Mouse (Mus musculus): ENCODE data around the gene Ubqln3.

Ubqln3 gene

DNA sequence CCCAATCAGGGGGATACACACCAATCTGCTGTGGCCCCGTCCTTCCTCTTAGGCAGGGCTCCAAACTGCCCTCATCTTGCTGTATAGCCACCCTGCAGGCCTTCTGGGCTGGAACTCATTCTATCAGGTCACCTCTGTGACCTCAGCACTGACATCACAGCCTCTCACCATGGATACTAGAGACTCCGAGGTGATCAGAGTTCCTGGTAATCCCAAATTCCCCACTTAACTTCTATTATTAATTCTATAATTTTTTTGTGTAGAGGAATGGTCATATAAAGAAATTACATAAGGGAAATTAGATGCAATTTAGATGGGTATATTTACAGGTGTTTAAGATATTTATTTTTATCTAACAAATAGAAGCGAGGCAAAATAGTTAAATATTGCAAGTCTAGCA, at the start of gene Ubqln3:
Gene Ubqln3 (minus strand): TSS at position 101 of the 400 bp plus-strand sequence.
- DNase-seq (ENCODE audit: low read depth, low spot score), result no peak

DNA sequence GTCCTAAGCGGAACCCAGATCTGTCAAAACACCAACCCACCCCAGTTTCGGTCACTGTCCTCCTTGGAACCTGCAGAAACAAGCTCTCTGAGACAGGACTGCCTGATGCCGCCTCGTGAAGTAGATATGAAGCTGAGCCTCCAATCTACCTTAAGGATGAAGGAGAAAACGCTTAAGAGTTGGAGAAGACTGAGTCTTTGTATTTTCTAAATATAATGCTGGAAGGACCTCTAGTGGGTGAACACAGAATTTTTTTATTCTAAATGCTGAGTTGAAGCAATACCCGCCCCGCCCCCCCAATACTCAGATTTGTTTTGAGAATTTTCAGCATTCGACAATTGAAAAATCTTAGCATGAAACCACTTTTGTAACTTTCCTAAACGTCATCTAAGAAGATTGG, 48.2 kb upstream of the Ubqln3 start:
- DNase-seq (ENCODE audit: low read depth, low spot score), result no peak

DNA sequence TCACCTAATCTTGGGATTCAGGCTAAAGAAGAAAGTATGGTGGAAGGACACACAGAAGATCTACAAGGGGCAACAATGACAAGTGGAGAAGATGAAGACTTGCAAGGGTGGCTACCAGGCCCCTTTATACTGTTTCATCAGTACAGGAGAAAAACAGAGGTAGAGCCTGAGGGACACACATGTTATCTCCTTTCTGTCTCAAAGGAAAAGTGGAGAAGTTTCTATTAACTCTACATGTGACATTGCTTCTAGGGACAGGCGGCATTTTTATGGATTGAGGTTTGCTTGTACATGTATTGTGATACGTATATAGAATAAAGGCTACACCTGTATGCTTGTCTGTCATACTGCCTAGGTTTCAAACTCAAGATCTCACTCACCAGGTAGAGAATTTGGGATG, 40.2 kb upstream of the Ubqln3 start, which contains the start of gene Olfr648:
Gene Olfr648 (minus strand): TSS at position 101 of the 400 bp plus-strand sequence.
- DNase-seq (ENCODE audit: low read depth, low spot score), result no peak

DNA sequence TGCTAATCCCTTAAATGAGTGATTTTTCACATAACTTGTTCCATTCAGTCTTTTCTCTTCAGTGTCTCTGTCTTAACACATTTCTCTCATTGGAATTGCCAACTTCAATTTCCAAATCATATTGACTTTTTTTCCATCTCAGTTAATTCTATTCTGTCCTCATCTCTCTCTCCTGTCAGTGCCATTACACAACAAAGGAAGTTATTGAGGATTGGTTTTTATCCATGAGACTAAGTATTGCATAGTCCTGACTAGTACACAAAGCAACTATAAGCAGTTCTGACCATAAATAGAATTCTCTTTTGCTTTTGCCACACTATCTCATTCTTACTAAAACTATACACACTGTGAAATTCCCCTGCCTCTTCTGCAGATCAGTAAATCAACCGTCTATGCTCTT, 36.0 kb upstream of the Ubqln3 start:
- no peak for DNase-seq (ENCODE audit: low read depth, low spot score)

DNA sequence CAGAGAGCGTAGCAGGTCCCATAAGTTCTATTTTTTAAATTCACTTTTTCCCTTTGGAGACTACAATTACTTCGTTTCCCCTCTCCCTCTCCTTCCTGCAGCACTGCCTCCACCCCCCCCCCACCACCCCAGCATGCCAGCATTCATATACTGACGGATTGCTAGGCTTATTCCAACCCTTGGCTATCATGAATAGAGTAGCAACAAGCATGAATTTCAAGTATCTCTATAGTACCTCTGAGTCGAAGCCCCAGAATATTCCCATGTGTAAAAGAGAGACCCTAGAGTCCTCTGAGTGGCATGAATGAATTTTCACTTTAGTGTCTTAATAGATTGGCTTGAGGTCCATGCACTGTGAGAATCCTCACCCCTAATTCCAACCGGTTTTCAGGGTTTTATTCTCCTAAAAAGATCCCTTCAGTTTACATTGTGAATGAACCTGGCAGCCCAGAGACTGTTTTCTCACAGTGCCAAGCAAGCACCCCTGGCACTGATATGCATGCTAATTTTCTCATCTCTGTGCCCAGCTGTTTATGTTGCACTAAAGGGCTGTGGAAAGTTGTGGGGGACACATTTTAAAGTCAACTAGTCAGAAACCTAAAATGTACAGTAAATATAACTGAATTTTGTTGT, 35.5 kb upstream of the Ubqln3 start:
- no peak for DNase-seq (ENCODE audit: low read depth, low spot score)

DNA sequence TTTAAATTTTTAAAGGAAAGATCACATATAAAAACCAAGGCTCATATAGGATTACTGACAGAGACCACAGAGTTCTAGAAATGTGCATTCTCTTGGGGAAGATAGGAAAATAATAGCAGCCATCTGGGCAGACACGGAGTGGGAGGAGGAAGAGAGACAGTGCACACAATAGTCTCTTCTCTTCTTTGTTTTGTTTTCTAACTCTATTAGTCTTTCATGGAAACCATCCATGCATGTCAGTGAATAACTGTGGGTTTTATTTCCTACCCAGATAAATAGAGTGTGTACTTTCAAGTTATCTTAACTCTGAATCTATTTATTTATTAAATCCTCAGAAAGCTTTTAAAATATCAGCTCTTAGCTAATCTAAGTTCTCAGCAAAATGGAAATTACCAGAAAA, 32.0 kb upstream of the Ubqln3 start:
- DNase-seq (ENCODE audit: low read depth, low spot score), result no peak

DNA sequence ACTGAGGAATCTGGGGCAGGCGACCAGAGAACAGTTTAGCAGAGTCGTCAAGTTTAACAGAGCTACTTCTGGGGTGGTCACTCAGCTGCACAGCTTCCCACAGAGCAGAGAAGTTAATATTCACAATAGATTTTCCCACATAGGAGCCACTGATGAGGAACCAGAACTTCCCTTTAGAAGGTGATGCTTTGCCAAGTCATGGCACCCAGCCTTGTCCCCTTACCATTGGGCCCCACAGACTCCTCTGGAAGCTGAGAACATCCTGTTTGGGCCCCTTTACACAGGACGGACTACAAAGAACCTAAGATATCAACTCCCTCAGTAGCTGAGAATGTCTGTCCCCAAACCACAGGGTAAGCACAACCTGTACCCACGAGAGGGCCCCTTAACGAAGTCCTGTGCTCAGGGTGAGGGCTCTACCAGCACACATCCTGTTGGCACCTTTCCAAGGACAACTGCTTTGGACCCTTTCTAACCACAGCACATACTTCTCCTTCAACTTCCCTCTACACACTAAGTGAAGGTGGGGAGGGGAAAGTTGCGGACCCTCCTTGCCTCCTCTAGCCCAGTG, 26.6 kb upstream of the Ubqln3 start:
- no peak for DNase-seq (ENCODE audit: low read depth, low spot score)

DNA sequence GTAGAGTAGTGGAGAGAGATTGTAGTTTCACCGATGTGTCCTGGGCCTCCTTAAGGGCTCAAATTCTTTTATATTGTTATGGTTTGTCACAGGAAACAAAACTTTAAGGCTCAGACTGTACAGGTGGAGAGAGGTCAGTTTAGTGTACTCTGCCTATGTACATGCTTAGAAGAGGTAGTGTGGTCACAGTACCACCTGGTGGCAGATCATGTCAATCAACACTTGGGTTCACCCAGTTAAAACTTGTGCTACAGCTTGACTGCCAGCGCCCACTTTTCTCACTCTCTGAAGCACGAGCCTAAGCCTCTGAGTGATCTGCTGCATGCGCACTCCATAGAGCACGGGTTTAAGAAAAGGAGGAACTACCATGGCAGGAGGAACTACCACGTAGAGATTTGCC, 24.0 kb upstream of the Ubqln3 start:
- no peak for DNase-seq (ENCODE audit: low read depth, low spot score)

DNA sequence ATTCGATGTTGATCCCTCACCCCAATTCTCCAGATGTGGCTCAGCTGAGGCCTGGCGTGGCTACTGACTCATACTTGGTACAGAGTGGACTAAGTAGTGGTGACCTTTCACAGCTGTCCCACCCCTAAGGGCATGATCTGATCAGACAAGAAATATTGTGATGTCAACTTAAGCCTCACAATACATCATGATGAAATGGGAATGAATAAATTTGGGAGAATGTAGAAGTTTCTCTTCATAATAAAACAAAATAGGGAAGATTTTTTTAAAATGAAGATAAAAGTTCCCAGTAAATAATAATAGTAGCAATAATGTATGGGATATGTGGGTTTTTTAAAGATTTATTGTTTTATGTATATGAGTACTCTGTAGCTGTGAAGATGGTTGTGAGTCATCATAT, 7.4 kb upstream of the Ubqln3 start, which contains the start of gene Ubqlnl:
Gene Ubqlnl (minus strand): TSS at position 101 of the 400 bp plus-strand sequence.
- DNase-seq (ENCODE audit: low read depth, low spot score), result no peak

DNA sequence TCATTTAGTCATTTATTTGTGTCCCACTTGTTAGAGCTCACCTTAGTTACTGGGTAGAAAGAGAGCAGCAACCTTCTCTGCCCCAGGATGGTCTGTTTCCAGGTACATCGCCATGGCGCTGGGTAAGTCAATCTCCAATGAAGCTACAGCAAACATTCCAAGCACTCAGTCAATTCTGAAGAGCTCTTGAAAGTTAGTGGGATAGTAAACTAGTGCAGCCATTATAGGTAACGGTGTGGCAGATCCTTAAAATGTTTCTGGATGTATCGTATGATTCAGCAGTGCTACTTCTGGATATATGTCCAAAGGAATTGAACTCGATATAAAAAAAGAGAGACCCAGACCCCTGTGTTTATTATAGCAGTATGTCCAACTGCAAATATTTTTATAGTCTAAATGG, 5.8 kb downstream of the Ubqln3 start, which contains the start of gene Olfr643:
Gene Olfr643 (minus strand): TSS at position 101 of the 400 bp plus-strand sequence.
- DNase-seq (ENCODE audit: low read depth, low spot score), result no peak

DNA sequence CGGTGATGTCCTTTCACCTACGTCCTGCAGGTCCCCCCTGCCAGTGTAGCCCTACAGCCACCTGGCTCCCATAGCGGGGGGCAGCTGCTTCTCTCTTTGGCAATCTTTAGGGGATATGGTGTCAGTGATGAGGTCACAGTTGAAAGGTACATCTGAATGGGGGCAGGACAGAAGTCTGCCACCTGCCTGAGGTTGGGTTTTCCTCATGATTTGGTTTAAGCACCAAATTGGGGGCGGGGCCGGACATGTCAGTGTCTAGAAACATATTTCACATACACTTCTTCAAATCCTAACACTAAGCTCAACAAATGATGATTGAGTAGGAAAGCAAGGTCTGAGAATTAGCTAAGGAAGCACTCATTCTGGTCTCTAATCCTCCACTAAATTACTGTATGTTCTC, 13.4 kb downstream of the Ubqln3 start, which contains the start of gene Ubqln5:
Gene Ubqln5 (minus strand): TSS at position 101 of the 400 bp plus-strand sequence.
- DNase-seq (ENCODE audit: low read depth, low spot score), result no peak

DNA sequence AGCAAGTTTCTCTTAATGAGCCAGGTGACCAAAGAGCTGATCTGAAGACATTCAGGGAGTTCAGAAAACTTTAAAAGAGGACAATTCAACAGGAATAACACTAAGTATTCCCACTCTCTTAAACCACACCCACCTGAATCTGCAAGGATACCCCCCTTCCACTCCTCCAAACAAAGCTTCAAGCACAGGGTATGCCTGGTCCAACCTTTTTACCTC, 38.4 kb downstream of the Ubqln3 start, which contains the start of gene Olfr646:
Gene Olfr646 (plus strand): TSS at position 117 of the 216 bp plus-strand sequence.
- DNase-seq (ENCODE audit: low read depth, low spot score), result no peak

DNA sequence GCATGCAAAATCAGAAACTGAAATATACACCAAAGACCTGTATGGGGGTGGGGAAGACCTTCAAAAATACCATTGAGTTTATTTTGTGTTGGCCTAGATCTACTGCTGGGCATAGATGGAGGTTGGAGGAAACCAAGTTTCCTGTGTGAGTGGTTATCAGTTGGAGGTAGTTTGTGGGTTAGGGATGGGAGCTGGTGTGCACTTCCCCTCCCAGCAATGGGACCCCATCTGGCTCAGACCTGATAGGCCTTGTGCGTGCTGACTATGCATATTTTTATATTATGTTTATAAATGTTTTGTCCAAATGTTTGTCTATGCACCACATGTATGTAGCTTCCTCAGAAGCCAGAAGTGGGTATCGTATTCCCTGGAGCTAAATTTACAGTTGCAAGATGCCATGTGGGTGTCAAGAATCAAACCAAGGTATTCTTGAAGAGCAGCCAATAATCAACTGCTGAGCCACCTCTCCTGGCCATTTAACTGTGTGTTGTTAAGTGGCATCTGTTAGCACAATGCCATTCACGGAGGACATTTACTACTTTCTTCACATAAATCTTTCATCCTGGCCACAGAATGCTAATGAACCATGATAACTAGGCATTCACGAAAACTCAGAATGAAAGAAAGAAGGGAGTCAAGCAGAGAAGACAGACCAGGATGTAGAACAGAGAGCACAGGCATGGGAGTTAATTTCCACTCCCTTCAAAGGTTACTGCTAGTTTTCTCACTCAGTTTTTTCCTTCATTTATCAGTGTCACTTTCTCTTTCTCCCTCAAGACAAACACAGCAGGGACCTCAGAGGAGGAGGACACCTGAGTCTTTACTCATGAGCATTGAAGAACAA, 38.9 kb downstream of the Ubqln3 start:
- DNase-seq (ENCODE audit: low read depth, low spot score), result no peak

Measured in WW6 (cell line).